Mouse (Mus musculus): Measurements from ENCODE around the gene Slc22a27. TPM values are rescaled to one million over a fixed set of nuclear protein-coding genes. Genes with fewer than 3 reads are reported as not detected.
"Not testable (repeated sequence)": the region's sequence is repeated elsewhere in the genome, so short reads cannot be mapped to it uniquely, and the experiment has no call there.

The Slc22a27 gene
- polyA plus RNA-seq (2016; fragmentation: Nextera tagmentation; extraction: Ambion mirVana): not detected in 2 replicates

DNA sequence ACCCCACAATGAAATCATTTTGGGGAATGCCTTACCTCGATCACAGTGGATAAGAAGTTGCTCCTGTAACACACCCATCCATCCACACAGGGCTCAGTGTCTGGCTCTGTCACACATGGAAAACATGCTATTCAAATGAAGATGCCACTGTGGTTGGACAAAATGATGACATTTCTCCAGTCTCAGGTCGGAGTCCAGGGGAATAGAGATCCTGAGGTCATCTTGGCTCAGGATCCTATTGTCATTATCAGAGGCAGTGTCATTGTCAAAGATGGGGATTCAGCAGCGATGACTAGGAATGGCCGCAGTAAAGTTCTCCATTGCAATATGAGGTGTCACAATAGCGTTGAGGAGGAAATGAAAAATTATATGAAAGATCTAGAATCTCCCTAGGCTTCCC is at the start of gene Slc22a27:
Gene Slc22a27 (minus strand): TSS at position 101 of the 400 bp plus-strand sequence.
- H3K27me3 ChIP-seq (ENCODE audit: poor library complexity, severe bottlenecking); H3K4me3 ChIP-seq; H3K36me3 ChIP-seq (replicated peaks); H3K4me1 ChIP-seq; H3K27ac ChIP-seq; DNase-seq (ENCODE audit: extremely low spot score, low spot score): not testable (repeated sequence)
- WGBS: 74% methylated on average over 5 of the region's 5 CpGs
- peaks cover 14% of the 10 kb centered on the region for H3K9me3 ChIP-seq

DNA sequence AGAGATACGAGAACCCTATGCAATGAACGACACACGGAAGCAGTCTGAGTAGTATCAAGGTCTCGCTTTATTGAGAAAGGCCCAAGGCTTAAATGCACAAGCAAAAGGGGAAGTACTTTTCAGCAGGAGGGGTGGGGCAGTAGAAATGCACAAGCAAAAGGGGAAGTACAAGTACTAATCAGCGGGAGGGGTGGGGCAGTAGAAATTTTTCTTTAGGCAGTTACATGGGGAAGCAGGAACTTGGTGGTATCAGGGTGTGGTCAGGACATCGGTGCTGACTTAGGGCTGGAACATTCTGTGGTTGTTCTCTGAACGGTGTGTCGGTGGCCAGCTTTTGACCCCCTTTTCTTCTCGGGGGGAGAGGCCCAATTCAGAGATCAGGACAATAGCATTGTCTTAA is 45.8 kb upstream of the Slc22a27 start:
- peaks cover 30% of the 10 kb centered on the region for H3K9me3 ChIP-seq
- not testable (repeated sequence) for H3K27me3 ChIP-seq (ENCODE audit: poor library complexity, severe bottlenecking); H3K27ac ChIP-seq; DNase-seq (ENCODE audit: extremely low spot score, low spot score); H3K36me3 ChIP-seq (replicated peaks); H3K4me3 ChIP-seq; H3K4me1 ChIP-seq
- WGBS: 93% methylated on average over 9 of the region's 9 CpGs

DNA sequence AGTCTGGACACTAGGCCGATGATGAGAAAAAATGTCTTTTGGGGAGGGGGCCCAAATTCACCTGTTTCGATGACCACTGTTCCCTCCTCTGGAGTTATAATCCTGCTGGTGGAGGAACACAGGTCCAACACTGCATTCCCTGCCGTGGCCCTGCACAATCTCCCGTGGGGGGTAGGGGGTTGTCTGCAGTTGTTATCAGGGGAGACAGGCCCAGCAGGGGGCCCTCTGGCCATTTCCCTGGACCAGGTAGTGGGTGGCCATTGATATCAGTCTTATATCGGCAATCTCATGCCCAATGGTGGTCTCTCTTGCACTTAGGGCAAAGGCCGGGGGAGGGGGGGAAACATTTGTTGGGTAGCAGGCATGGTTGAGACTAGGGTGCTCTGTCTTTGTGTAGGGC is 43.3 kb upstream of the Slc22a27 start:
- peaks cover 43% of the 10 kb centered on the region for H3K9me3 ChIP-seq
- H3K4me3 ChIP-seq; H3K4me1 ChIP-seq; H3K27me3 ChIP-seq (ENCODE audit: poor library complexity, severe bottlenecking); H3K27ac ChIP-seq; DNase-seq (ENCODE audit: extremely low spot score, low spot score); H3K36me3 ChIP-seq (replicated peaks): not testable (repeated sequence)
- 92% methylated on average over 6 of the region's 6 CpGs for WGBS

DNA sequence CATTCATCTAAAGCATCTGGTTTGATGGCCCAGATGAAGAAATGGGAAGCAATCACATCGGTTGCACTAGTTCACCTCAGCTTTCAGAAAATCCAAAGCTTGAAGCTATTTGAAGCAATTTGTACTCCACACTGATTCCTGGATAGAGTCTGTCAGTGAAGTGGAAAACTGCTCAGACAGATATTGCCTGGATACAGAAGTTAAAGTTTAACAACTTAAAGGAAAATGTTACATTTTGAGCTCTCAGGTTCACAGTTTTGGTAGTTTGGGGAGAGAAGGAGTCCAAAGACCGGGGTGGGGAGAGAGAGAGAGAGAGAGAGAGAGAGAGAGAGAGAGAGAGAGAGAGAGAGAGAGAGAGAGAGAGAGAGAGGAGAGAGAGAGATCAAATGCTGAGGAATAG is 2.9 kb upstream of the Slc22a27 start:
- Histone ChIP-seq H3K9me3 (peaks cover 9% of the 10 kb centered on the region), H3K4me1 (no peaks in the 10 kb centered on the region), H3K27me3 (ENCODE audit: poor library complexity, severe bottlenecking) (no peaks in the 10 kb centered on the region), H3K36me3 (replicated peaks) (no peaks in the 10 kb centered on the region), H3K27ac (no peak overlapping the region), H3K4me3 (no peak overlapping the region)
- WGBS: 88% methylated on average over 2 of the region's 2 CpGs
- DNase-seq (ENCODE audit: extremely low spot score, low spot score): no peak

DNA sequence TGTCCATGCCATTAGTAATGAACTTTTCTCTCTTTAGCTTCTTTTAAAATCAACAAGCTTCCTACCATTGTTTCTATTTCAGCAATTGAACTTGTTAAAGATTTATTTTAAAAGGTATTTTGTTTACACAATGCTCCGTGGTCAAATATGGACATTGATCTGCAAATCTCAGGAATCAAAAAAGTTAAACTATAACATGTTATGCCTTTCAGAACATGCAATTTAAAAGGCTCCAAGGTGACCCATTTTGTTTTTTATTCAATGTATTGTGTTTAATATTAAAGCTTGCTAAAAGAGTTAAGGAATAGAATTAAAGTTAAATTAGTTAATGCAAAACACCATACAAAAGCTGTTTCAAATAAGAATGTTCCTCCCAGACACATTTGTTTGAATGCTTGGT is 723 bp upstream of the Slc22a27 start:
- peaks cover 13% of the 10 kb centered on the region for H3K9me3 ChIP-seq
- H3K4me3 ChIP-seq; DNase-seq (ENCODE audit: extremely low spot score, low spot score); H3K27ac ChIP-seq; H3K4me1 ChIP-seq; H3K27me3 ChIP-seq (ENCODE audit: poor library complexity, severe bottlenecking); H3K36me3 ChIP-seq (replicated peaks): not testable (repeated sequence)
- WGBS: 56% methylated on average over 1 of the region's 1 CpGs

DNA sequence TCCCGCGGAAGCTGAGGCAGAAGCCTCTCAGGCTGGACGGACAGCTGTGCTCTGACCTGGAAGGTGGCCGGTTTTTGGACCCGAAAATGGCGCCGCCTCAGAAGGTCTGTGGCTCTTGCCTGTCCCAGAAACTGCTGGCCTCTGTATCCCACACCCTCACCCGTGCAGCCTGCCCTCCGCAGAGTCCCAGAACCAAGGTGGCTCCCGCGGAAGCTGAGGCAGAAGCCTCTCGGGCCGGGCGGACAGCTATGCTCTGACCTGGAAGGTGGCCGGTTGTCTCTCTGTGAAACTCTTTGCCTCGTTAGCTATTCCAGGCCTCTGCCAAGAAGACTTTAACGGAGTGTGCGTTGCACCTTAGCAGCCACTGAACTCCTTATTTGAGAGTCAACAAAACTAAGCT is 26.4 kb downstream of the Slc22a27 start:
- not testable (repeated sequence) for H3K36me3 ChIP-seq (replicated peaks); H3K4me1 ChIP-seq; DNase-seq (ENCODE audit: extremely low spot score, low spot score); H3K27ac ChIP-seq; H3K4me3 ChIP-seq; H3K27me3 ChIP-seq (ENCODE audit: poor library complexity, severe bottlenecking)
- peaks cover 45% of the 10 kb centered on the region for H3K9me3 ChIP-seq
- 89% methylated on average over 18 of the region's 18 CpGs for WGBS

DNA sequence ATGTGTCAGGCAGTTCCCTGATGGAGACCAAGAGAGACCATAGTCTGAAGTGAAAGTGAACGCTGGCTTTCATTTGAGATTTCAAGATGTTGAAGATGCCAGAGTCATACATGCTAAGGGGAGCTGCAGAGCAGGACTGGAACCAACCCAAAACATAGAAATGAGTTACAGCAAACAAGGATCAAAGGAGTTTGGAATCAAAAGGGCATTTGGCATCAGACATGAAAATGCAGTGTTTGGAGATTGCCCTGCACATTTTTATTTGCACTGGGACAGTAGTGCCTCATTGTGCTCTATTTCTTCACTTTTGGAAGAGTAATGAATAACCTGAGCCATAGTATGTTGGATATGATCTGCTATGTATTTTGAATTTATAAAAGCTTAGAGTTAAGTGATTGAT is 89.2 kb downstream of the Slc22a27 start:
- 83% methylated on average over 1 of the region's 1 CpGs for WGBS
- H3K9me3 ChIP-seq: peaks cover 39% of the 10 kb centered on the region
- no peaks in the 10 kb centered on the region for H3K4me1 ChIP-seq
- no peaks in the 10 kb centered on the region for H3K36me3 ChIP-seq (replicated peaks)
- no peak for DNase-seq (ENCODE audit: extremely low spot score, low spot score)
- H3K4me3 ChIP-seq: no peak overlapping the region
- H3K27ac ChIP-seq: no peak overlapping the region
- H3K27me3 ChIP-seq (ENCODE audit: poor library complexity, severe bottlenecking): no peaks in the 10 kb centered on the region

DNA sequence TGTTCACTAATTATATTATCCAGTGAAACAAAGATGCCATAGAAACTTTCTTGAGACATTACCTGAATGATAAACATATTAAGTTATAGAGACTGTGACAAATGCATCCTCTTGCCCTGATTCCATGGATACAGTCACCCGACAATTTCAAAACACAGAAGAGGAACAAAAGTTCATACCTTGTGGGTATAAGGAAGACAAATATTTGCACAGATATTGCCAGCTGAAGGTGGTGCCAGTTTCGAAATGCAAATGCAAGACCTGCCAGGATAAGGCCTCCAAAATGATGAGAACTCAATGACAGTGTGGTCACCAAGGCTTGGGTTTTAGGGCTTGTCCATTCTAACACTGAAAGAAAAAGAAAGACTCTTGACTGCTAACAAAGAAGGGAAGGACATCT is 136.0 kb downstream of the Slc22a27 start:
- H3K4me3 ChIP-seq: no peak overlapping the region
- 75% methylated on average over 2 of the region's 2 CpGs for WGBS
- no peak for DNase-seq (ENCODE audit: extremely low spot score, low spot score)
- H3K36me3 ChIP-seq (replicated peaks): no peaks in the 10 kb centered on the region
- no peaks in the 10 kb centered on the region for H3K27me3 ChIP-seq (ENCODE audit: poor library complexity, severe bottlenecking)
- no peak overlapping the region for H3K27ac ChIP-seq
- H3K4me1 ChIP-seq: no peaks in the 10 kb centered on the region
- peaks cover 38% of the 10 kb centered on the region for H3K9me3 ChIP-seq

Small RNA genes within 50 kb of the gene (microRNA-seq; reads per million reads assigned to microRNA genes)
- gene Gm24951: not detected

Other genes starting within 250 kb of the Slc22a27 start
- not detected in 2 replicates for gene Slc22a26, start 163.4 kb downstream of the Slc22a27 start, polyA plus RNA-seq (2016; fragmentation: Nextera tagmentation; extraction: Ambion mirVana)
- gene Slc22a28, start 166.0 kb upstream of the Slc22a27 start, polyA plus RNA-seq (2016; fragmentation: Nextera tagmentation; extraction: Ambion mirVana): not detected in 2 replicates